Comparison of ENCODE assay signal across 8 mouse cellular contexts in genomic region chr1:55130190-55130916, GRCm38 (mm10). TPM values are rescaled to one million over a fixed set of nuclear protein-coding genes. Genes with fewer than 3 reads are reported as not detected.
DNase-seq lines count a peak whose midpoint lies in the region; ATAC-seq and TF ChIP-seq lines count a peak whose summit lies in the region.

No protein-coding gene starts in this region.

- H3K27ac ChIP-seq in kidney, postnatal 0 days, result peak overlapping the region; percentile 99
- peak overlapping the region; percentile 84 for H3K27ac ChIP-seq in brown adipose tissue, adult 24 weeks (replicated peaks; ENCODE audit: low read depth, low read length)
- peak overlapping the region; percentile 99 for H3K27ac ChIP-seq in hindbrain, embryonic 12.5 days
- peak overlapping the region; percentile 98 for H3K27ac ChIP-seq in midbrain, embryonic 13.5 days

- H3K36me3 ChIP-seq in kidney, postnatal 0 days (ENCODE audit: insufficient read depth, low read length), result no peaks in the 10 kb centered on the region
- H3K36me3 ChIP-seq in hindbrain, embryonic 12.5 days, result 0 out of 2 replicates have a peak, but pooled peaks cover 4% of the 10 kb centered on the region
- no peaks in the 10 kb centered on the region for H3K36me3 ChIP-seq in midbrain, embryonic 13.5 days

- no peak for ATAC-seq in kidney, postnatal 0 days (replicated peaks; ENCODE audit: low FRiP score, low read depth)
- ATAC-seq in hindbrain, embryonic 12.5 days (ENCODE audit: low FRiP score), result no peak
- ATAC-seq in midbrain, embryonic 13.5 days, result no peak

- peak overlapping the region; percentile 61 for H3K4me2 ChIP-seq in kidney, postnatal 0 days (ENCODE audit: low read length)
- peak overlapping the region; percentile 65 for H3K4me2 ChIP-seq in hindbrain, embryonic 12.5 days (replicated peaks)
- peak overlapping the region; percentile 63 for H3K4me2 ChIP-seq in midbrain, embryonic 13.5 days (replicated peaks)

- 61% methylated on average over 10 of the region's 10 CpGs for WGBS in kidney, postnatal 0 days
- 73% methylated on average over 10 of the region's 10 CpGs for WGBS in hindbrain, embryonic 12.5 days
- WGBS in midbrain, embryonic 13.5 days, result 74% methylated on average over 10 of the region's 10 CpGs

- peaks cover 9% of the 10 kb centered on the region; the same call in 1 of the 2 replicates for H3K4me1 ChIP-seq in kidney, postnatal 0 days (replicated peaks; ENCODE audit: insufficient read depth, low read length)
- H3K4me1 ChIP-seq in brown adipose tissue, adult 24 weeks (ENCODE audit: control insufficient read depth, insufficient read depth, insufficient read length, low read length), result peaks cover 3% of the 10 kb centered on the region; the same call in 1 of the 2 replicates
- H3K4me1 ChIP-seq in hindbrain, embryonic 12.5 days, result peaks cover 20% of the 10 kb centered on the region
- H3K4me1 ChIP-seq in midbrain, embryonic 13.5 days (replicated peaks), result peaks cover 33% of the 10 kb centered on the region

- TF ChIP-seq CTCF in kidney, postnatal 0 days (IDR thresholded peaks at IDR 0.05; ENCODE audit: low read depth), result no peak

- H3K9me3 ChIP-seq in kidney, postnatal 0 days (replicated peaks; ENCODE audit: low read length), result no peaks in the 10 kb centered on the region
- H3K9me3 ChIP-seq in hindbrain, embryonic 12.5 days (replicated peaks), result no peaks in the 10 kb centered on the region
- H3K9me3 ChIP-seq in midbrain, embryonic 13.5 days, result no peaks in the 10 kb centered on the region

- H3K9ac ChIP-seq in kidney, postnatal 0 days (ENCODE audit: low read depth, low read length), result peak overlapping the region; percentile 98
- H3K9ac ChIP-seq in hindbrain, embryonic 12.5 days, result peak overlapping the region; percentile 50
- H3K9ac ChIP-seq in midbrain, embryonic 13.5 days (replicated peaks), result peak overlapping the region; percentile 99

- no peak for DNase-seq in kidney, postnatal 0 days (ENCODE audit: low spot score)
- no peak for DNase-seq in kidney, adult 18-20 months
- no peak for DNase-seq in adrenal gland, postnatal 14 days
- no peak for DNase-seq in adipocyte (ENCODE audit: low spot score)
- no peak for DNase-seq in layer of hippocampus, adult 8-10 months (ENCODE audit: low spot score in 2 of 2)

- peak overlapping the region; percentile 84 for H3K4me3 ChIP-seq in kidney, postnatal 0 days (replicated peaks; ENCODE audit: low read depth, low read length)
- H3K4me3 ChIP-seq in brown adipose tissue, adult 24 weeks (ENCODE audit: insufficient read depth, low read depth, low read length), result peak overlapping the region; percentile 59
- H3K4me3 ChIP-seq in hindbrain, embryonic 12.5 days, result peak overlapping the region; percentile 95
- H3K4me3 ChIP-seq in midbrain, embryonic 13.5 days (replicated peaks), result peak overlapping the region; percentile 98

- H3K27me3 ChIP-seq in kidney, postnatal 0 days (ENCODE audit: insufficient read depth, low read length), result no peaks in the 10 kb centered on the region
- H3K27me3 ChIP-seq in hindbrain, embryonic 12.5 days, result no peaks in the 10 kb centered on the region
- H3K27me3 ChIP-seq in midbrain, embryonic 13.5 days, result no peaks in the 10 kb centered on the region

RNA-seq across cellular contexts. Expression of gene Mob4, which starts 0.7 kb away (rescaled TPM):
- polyA plus RNA-seq in kidney, postnatal 0 days (2015; fragmentation: Nextera tagmentation; extraction: Ambion mirVana), result 122 TPM in 2 replicates
- 55.4 and 55.8 TPM in 2 replicates for polyA plus RNA-seq in brown adipose tissue, adult 24 weeks (2012; ENCODE audit: insufficient read depth, insufficient read length, missing spikeins)
- 150 and 161 TPM in 2 replicates for polyA plus RNA-seq in hindbrain, embryonic 12.5 days (2016; fragmentation: Nextera tagmentation; extraction: Ambion mirVana)
- polyA plus RNA-seq in midbrain, embryonic 13.5 days (2015; fragmentation: Nextera tagmentation; extraction: Ambion mirVana), result 189 and 208 TPM in 2 replicates
- 294 and 307 TPM in 2 replicates for total RNA-seq in adrenal gland, postnatal 14 days (2021)
- 10 to 100 TPM; 56.8 to 62.9 (median 58.1) TPM for total RNA-seq in layer of hippocampus, adult 8-10 months (2022)

RNA-seq across cellular contexts. Expression of gene Hspd1, which starts 42.3 kb away (rescaled TPM):
- 315 and 358 TPM in 2 replicates for polyA plus RNA-seq in kidney, postnatal 0 days (2015; fragmentation: Nextera tagmentation; extraction: Ambion mirVana)
- 567 and 689 TPM in 2 replicates for polyA plus RNA-seq in brown adipose tissue, adult 24 weeks (2012; ENCODE audit: insufficient read depth, insufficient read length, missing spikeins)
- 304 and 325 TPM in 2 replicates for polyA plus RNA-seq in hindbrain, embryonic 12.5 days (2016; fragmentation: Nextera tagmentation; extraction: Ambion mirVana)
- 295 and 300 TPM in 2 replicates for polyA plus RNA-seq in midbrain, embryonic 13.5 days (2015; fragmentation: Nextera tagmentation; extraction: Ambion mirVana)
- total RNA-seq in adrenal gland, postnatal 14 days (2021), result 1,112 and 1,123 TPM in 2 replicates
- 100 to 1,000 TPM; 155 to 181 (median 164) TPM for total RNA-seq in layer of hippocampus, adult 8-10 months (2022)

RNA-seq across cellular contexts. Expression of gene Hspe1, which starts 42.4 kb away (rescaled TPM):
- polyA plus RNA-seq in kidney, postnatal 0 days (2015; fragmentation: Nextera tagmentation; extraction: Ambion mirVana), result 528 and 576 TPM in 2 replicates
- 681 and 735 TPM in 2 replicates for polyA plus RNA-seq in brown adipose tissue, adult 24 weeks (2012; ENCODE audit: insufficient read depth, insufficient read length, missing spikeins)
- 303 and 338 TPM in 2 replicates for polyA plus RNA-seq in hindbrain, embryonic 12.5 days (2016; fragmentation: Nextera tagmentation; extraction: Ambion mirVana)
- polyA plus RNA-seq in midbrain, embryonic 13.5 days (2015; fragmentation: Nextera tagmentation; extraction: Ambion mirVana), result 294 and 301 TPM in 2 replicates
- 556 and 584 TPM in 2 replicates for total RNA-seq in adrenal gland, postnatal 14 days (2021)
- total RNA-seq in layer of hippocampus, adult 8-10 months (2022), result 100 to 1,000 TPM in 3 of 4 experiments, 10 to 100 TPM in 1; 89.1 to 123 (median 107) TPM
